Mouse (Mus musculus) layer of hippocampus, adult 9-10 months (tissue): ENCODE results near the gene Tmem138.
"Not testable (repeated sequence)": the region's sequence is repeated elsewhere in the genome, so short reads cannot be mapped to it uniquely, and the experiment has no call there.

Source experiments
- DNase-seq: peaks from one replicate; pipeline ENCODE4 v3.0.0; 2022; ENCODE audit warnings: low spot score

Tmem138 gene

GRCm38 (mm10) chr19:10569627-10570026 lies 7.5 kb downstream of the Tmem138 start:
- DNase-seq: no peak

GRCm38 (mm10) chr19:10565217-10565616 lies 11.9 kb downstream of the Tmem138 start:
- DNase-seq: no peak

- no peak for DNase-seq
These were observed 12.9 kb downstream of the Tmem138 start for GRCm38 (mm10) chr19:10564278-10564677.

- DNase-seq: no peak
These were observed 14.8 kb downstream of the Tmem138 start for GRCm38 (mm10) chr19:10562351-10562750.

GRCm38 (mm10) chr19:10561558-10562314 lies 15.4 kb downstream of the Tmem138 start:
- no peak for DNase-seq

- DNase-seq: no peak
These were observed 17.1 kb downstream of the Tmem138 start for GRCm38 (mm10) chr19:10560108-10560507.

GRCm38 (mm10) chr19:10557837-10558375 lies 19.3 kb downstream of the Tmem138 start:
- DNase-seq: not testable (repeated sequence)

- no peak for DNase-seq
These were observed 19.7 kb downstream of the Tmem138 start for GRCm38 (mm10) chr19:10557430-10557829.

- DNase-seq: no peak
These were observed 20.2 kb downstream of the Tmem138 start for GRCm38 (mm10) chr19:10557001-10557400.

GRCm38 (mm10) chr19:10555624-10556510 lies 21.3 kb downstream of the Tmem138 start, which contains the start of gene Tmem216:
TSS of gene Tmem216 (minus strand) at chr19:10556238.
- peak; percentile 45 for DNase-seq

GRCm38 (mm10) chr19:10539454-10539853 lies 37.7 kb downstream of the Tmem138 start:
- DNase-seq: no peak

- DNase-seq: no peak
These were observed 47.1 kb downstream of the Tmem138 start for GRCm38 (mm10) chr19:10530082-10530481.

GRCm38 (mm10) chr19:10525910-10526309 lies 51.3 kb downstream of the Tmem138 start, which contains the start of gene Sdhaf2:
TSS of gene Sdhaf2 (minus strand) at chr19:10526142.
- peak; percentile 38 for DNase-seq

GRCm38 (mm10) chr19:10525106-10525901 lies 51.9 kb downstream of the Tmem138 start, which contains the start of gene Cpsf7:
TSS of gene Cpsf7 (plus strand) at chr19:10525266.
- peak; percentile 52 for DNase-seq

- DNase-seq: no peak
These were observed 52.4 kb downstream of the Tmem138 start for GRCm38 (mm10) chr19:10524784-10525105.

GRCm38 (mm10) chr19:10523483-10524080 lies 53.6 kb downstream of the Tmem138 start:
- DNase-seq: no peak

- DNase-seq: no peak
These were observed 55.2 kb downstream of the Tmem138 start for GRCm38 (mm10) chr19:10521926-10522325.
